Mouse (Mus musculus) stomach, embryonic 15.5 days (tissue): ENCODE measurements at regions not wholly inside any gene's neighbourhood (a gene's known extent, or its start where the extent isn't known, plus 50 kb on each side); places are given as distances from the start of the nearest gene placed in this dataset.

ENCODE experiments used
- ATAC-seq: fragments of 200-750 bp; cut with Nextera tagmentation; 2 replicates; pipeline ENCODE4 v1.8.0; 2017; ENCODE audit warnings: low read depth, moderate number of reproducible peaks, moderate TSS enrichment; ENCODE audit not compliant: insufficient read depth, low FRiP score
- H3K27ac ChIP-seq: fragments of 300-500 bp; sonication (generic); 2 replicates; pipeline ENCODE4 v1.5.1; 2015; ENCODE audit warnings: mild to moderate bottlenecking, inconsistent platforms
- H3K27me3 ChIP-seq: fragments of 300-500 bp; sonication (generic); replicated peaks from 2 replicates; pipeline ENCODE4 v1.6.1; 2015; ENCODE audit warnings: inconsistent platforms
- H3K36me3 ChIP-seq: fragments of 300-500 bp; sonication (generic); 2 replicates; pipeline ENCODE4 v1.6.1; 2015; ENCODE audit warnings: inconsistent platforms
- H3K4me1 ChIP-seq: fragments of 300-500 bp; sonication (generic); 2 replicates; pipeline ENCODE4 v1.6.1; 2015; ENCODE audit warnings: inconsistent platforms
- H3K4me2 ChIP-seq: fragments of 300-500 bp; sonication (generic); 2 replicates; pipeline ENCODE4 v1.6.1; 2015; ENCODE audit warnings: mild to moderate bottlenecking, inconsistent platforms
- H3K4me3 ChIP-seq: fragments of 300-500 bp; sonication (generic); replicated peaks from 2 replicates; pipeline ENCODE4 v1.5.1; 2015; ENCODE audit warnings: inconsistent platforms
- H3K9ac ChIP-seq: fragments of 300-500 bp; sonication (generic); 2 replicates; pipeline ENCODE4 v1.6.1; 2015; ENCODE audit warnings: inconsistent platforms
- H3K9me3 ChIP-seq: fragments of 300-500 bp; sonication (generic); 2 replicates; pipeline ENCODE4 v1.6.1; 2016; ENCODE audit warnings: inconsistent platforms
- WGBS: fragments of 180-500 bp; shearing (Covaris S2); methylation state at CpG from one replicate; pipeline ENCODE4 v1.1.7; 2015; 5-methylcytosine and 5-hydroxymethylcytosine counted together

DNA sequence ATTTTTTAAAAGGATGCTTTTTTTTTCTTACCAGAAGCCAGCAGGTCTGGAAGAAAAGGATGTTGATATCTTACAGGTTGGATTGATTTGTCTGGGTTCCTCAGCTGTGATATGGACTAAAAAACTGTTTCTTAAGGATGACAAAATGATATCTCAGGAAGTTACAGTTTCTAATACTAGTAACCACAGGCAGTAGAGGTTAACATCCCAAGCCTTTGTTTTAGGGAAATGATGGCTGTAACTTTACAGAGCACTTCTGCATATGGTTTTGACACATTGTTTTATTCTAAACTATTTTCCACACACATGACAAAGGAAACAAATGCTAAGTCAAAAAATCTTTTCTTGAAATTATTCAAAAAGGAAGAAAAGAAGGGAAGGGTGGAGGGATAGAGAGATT lies 573.8 kb upstream of the Mef2c start:
- ATAC-seq, result no peak
- Histone ChIP-seq H3K27ac (no peak overlapping the region), H3K4me1 (no peaks in the 10 kb centered on the region)

DNA sequence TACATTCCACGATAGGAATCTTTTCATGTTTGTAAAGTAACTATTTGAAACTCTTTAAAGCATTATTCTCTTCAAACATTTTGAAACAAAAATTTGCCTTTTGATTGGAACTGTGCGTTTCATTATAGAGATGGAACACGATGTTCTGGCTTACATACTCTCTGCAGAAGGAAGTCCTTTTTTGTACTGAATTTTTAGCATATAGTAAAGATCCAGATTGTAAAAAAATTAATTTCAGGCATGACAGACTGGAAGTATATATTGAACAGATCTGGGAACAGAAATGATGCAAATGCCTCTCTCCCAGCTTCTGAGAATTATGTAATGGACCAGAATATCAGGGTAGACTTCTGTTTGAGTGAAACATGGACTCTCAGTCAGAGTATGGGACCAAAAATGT lies 566.0 kb upstream of the Mef2c start:
- H3K4me1 ChIP-seq, result no peaks in the 10 kb centered on the region
- ATAC-seq, result no peak
- H3K4me2 ChIP-seq, result no peak overlapping the region
- no peak overlapping the region for H3K4me3 ChIP-seq
- WGBS, result 84% methylated on average over 3 of the region's 3 CpGs
- no peak overlapping the region for H3K27ac ChIP-seq
- no peaks in the 10 kb centered on the region for H3K36me3 ChIP-seq
- H3K27me3 ChIP-seq, result no peaks in the 10 kb centered on the region
- H3K9me3 ChIP-seq, result no peaks in the 10 kb centered on the region
- no peak overlapping the region for H3K9ac ChIP-seq

More for the DNA sequence above, 573.8 kb upstream of the Mef2c start:
- no peaks in the 10 kb centered on the region for H3K9me3 ChIP-seq
- no peaks in the 10 kb centered on the region for H3K27me3 ChIP-seq
- no peak overlapping the region for H3K4me2 ChIP-seq
- no peak overlapping the region for H3K9ac ChIP-seq
- no peaks in the 10 kb centered on the region for H3K36me3 ChIP-seq
- H3K4me3 ChIP-seq, result no peak overlapping the region

DNA sequence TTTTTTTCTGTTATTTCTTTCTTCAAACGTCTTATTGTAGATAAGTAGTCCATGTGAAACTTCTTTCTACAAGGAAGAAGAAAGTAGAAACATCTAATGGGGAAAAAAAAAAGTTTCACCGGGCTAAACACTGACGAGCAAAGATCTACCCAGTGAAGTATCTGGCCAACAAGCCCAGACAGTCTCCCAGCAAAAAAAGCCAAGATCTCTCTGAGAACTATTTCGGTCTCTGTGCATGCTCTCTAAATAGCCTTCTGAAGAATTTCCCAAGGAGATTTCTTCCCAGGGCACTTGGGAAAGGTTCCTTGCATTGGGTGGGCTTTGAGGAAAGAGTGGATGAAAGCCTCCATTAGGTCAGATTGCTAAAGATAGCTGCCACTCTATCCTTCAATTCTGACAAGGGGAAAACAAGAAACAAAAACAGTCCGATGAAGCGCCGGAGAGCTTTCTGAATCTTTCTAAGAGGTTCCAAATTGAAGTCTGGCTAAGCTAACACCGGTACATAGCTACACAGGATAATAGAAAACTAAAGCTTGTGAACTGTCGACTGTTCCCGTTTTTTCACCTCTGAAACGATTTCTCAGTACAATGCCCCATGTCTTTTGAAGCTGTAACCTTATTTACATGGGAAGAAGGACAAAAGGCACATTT lies 561.0 kb upstream of the Mef2c start:
- Histone ChIP-seq H3K27ac (no peak overlapping the region), H3K4me2 (no peak overlapping the region), H3K9ac (no peak overlapping the region), H3K4me3 (no peak overlapping the region), H3K9me3 (no peaks in the 10 kb centered on the region), H3K36me3 (no peaks in the 10 kb centered on the region), H3K4me1 (no peaks in the 10 kb centered on the region), H3K27me3 (no peaks in the 10 kb centered on the region)
- no peak for ATAC-seq
- whole genome bisulfite sequencing, result 64% methylated on average over 11 of the region's 11 CpGs

DNA sequence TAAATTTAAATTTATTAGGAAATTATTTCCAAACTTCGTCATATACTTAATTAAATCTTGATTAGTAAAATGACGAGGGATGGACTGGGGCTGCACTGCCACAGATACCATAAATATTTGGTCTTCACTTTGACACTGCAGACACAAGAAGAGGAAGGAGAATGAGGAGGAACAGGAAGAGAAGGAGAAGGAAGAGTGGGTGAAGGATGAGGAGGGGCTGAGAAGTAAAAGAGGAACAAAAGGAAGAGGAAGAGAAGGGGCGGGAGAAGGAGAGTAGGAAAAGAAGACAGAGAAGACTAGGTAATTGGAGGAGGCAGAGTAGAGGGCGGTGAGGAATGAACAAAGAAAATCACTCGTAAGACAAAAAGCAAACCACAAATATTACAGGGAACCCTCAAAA lies 556.9 kb upstream of the Mef2c start:
- Histone ChIP-seq H3K4me1 (no peaks in the 10 kb centered on the region), H3K9ac (no peak overlapping the region), H3K4me2 (no peak overlapping the region), H3K27ac (no peak overlapping the region), H3K27me3 (no peaks in the 10 kb centered on the region), H3K36me3 (no peaks in the 10 kb centered on the region), H3K4me3 (no peak overlapping the region), H3K9me3 (no peaks in the 10 kb centered on the region)
- ATAC-seq, result no peak
- WGBS, result 78% methylated on average over 5 of the region's 5 CpGs

DNA sequence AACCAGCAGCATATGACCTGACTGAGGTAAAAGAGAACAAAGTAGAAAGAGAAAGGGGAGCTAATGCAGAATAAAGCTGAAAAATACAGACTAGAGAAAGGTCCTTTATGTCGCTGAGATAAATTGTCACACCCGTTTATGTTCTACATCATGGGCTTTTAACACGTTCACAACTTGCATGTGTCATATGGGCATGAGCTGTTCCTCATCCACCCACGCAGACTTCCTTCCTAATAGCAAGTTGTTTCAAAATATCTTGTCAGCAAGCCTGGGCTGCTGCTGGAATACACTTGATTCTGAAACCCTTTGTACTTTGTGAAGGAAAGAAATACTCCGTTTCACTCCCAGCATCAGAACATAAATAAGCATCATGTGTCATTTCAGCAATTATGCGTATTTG lies 554.3 kb upstream of the Mef2c start:
- Histone ChIP-seq H3K4me2 (no peak overlapping the region), H3K4me1 (no peaks in the 10 kb centered on the region), H3K27me3 (no peaks in the 10 kb centered on the region), H3K27ac (no peak overlapping the region), H3K4me3 (no peak overlapping the region), H3K9me3 (no peaks in the 10 kb centered on the region), H3K9ac (no peak overlapping the region), H3K36me3 (no peaks in the 10 kb centered on the region)
- no peak for ATAC-seq
- 48% methylated on average over 6 of the region's 6 CpGs for WGBS

DNA sequence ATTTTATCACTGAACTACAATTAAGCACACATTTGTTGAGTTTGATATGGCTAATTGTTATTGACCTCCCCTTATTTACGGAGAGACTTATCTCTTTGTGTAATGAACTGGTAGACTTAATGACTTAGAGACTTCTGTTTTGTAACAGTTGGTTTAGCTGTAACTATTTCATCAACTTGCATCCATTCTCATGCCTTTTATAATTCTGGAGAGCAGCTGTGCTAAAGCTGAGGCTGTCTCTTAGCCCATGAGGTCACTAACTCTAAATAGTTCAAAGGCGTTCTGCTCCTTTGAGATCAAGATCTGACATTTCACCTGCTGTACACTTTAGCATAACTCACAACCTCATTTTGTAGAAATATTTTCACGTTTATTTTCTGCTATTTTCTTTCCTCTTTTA lies 541.5 kb upstream of the Mef2c start:
- WGBS, result 66% methylated on average over 3 of the region's 3 CpGs
- H3K36me3 ChIP-seq, result no peaks in the 10 kb centered on the region
- no peak overlapping the region for H3K9ac ChIP-seq

DNA sequence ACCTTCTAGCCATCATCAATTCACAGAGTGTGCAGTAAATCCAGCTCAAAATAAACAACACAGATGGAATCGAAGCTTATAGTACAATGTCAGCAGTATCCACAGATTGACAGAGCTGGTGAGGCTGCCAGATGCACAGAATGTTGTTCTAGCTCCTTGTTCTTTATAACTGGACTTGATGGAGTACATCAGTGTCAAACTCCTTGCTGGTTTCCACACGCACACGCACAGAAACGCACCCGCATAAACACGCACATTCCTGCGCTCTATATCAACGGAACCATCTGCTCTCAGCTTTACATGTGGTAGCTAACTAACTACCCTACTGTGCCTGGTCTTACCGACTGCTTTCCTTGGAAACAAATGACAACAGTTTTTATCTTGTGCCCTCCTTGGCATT lies 532.1 kb upstream of the Mef2c start:
- WGBS, result 74% methylated on average over 9 of the region's 9 CpGs
- Histone ChIP-seq H3K27ac (no peak overlapping the region), H3K9me3 (no peaks in the 10 kb centered on the region), H3K36me3 (no peaks in the 10 kb centered on the region), H3K4me2 (no peak overlapping the region), H3K9ac (no peak overlapping the region), H3K4me3 (no peak overlapping the region), H3K4me1 (no peaks in the 10 kb centered on the region), H3K27me3 (no peaks in the 10 kb centered on the region)
- ATAC-seq, result no peak

More for the DNA sequence above, 541.5 kb upstream of the Mef2c start:
- Histone ChIP-seq H3K4me3 (no peak overlapping the region), H3K27ac (no peak overlapping the region), H3K4me1 (no peaks in the 10 kb centered on the region), H3K4me2 (no peak overlapping the region), H3K27me3 (no peaks in the 10 kb centered on the region), H3K9me3 (no peaks in the 10 kb centered on the region)
- ATAC-seq, result no peak

DNA sequence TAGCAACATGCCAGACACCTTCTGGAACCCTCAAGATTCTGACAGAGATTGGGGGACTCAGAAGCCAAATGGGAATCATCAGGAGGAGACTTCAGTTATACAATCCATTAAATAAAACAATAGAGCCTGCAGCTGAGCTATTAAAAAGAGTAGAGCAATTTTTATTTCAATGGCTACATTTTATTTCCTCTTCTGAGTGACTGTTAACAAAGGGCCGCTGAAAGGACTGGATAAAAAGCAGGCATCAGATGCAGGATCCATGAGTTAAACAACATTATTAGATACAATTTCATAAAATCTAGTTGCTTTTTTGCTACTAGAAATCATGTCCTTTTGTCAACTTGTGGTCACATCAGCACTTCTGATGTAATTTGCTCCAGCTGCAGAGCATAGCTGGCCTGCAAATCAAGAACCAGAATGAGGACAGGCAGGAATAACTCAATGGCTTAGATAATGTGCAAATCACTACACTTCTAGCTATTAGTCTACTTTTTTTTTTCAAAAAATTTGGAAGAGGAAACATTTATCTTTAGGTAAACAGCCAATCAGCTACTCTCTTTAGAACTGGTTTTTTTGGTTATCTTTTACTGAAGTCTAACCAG lies 529.5 kb upstream of the Mef2c start:
- no peaks in the 10 kb centered on the region for H3K36me3 ChIP-seq
- no peak for ATAC-seq
- H3K27ac ChIP-seq, result no peak overlapping the region
- no peak overlapping the region for H3K4me2 ChIP-seq
- no peaks in the 10 kb centered on the region for H3K27me3 ChIP-seq
- no peaks in the 10 kb centered on the region for H3K4me1 ChIP-seq
- H3K4me3 ChIP-seq, result no peak overlapping the region
- WGBS, result 76% methylated on average over 1 of the region's 1 CpGs
- no peaks in the 10 kb centered on the region for H3K9me3 ChIP-seq
- H3K9ac ChIP-seq, result no peak overlapping the region

DNA sequence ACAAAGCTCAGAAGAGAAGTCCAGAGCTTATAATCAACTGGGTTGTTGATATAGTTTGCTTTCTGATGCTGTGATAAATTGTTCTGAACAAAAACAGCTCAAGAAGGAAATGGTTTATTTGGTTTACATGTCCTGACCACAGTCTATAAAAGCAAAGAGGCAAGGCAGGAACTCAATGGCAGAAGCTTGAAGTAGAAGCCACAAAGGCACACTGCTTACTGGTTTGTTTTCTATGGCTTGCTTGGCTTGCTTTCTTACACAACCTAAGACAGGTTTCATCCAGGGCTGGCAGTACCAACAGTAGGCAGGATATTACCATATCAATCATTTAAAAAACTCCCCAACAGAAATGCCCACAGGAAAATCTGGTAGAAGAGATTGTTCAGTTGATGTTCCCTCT lies 502.7 kb upstream of the Mef2c start:
- Histone ChIP-seq H3K27ac (no peak overlapping the region), H3K27me3 (no peaks in the 10 kb centered on the region), H3K4me2 (no peak overlapping the region), H3K9ac (no peak overlapping the region), H3K36me3 (no peaks in the 10 kb centered on the region), H3K9me3 (no peaks in the 10 kb centered on the region), H3K4me3 (no peak overlapping the region), H3K4me1 (no peaks in the 10 kb centered on the region)
- ATAC-seq, result no peak

DNA sequence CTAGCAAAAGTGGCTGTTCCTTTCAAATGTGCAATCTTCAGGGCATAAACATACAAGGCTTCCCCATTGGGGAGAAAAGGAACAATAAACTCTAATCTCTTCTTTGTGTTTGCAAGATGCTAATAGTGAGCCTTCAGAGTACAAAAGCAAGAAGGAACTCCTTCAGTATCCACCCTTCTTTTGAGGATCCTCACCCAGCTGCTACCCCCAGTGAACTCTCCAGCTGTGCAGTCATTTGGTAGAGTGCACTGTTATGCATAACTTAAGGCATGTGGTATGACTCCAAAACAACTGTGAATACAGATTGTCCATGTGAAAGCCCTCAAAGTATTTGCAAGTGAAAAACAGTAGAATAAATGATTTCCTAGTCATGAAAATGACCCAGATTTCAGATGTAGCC lies 487.1 kb upstream of the Mef2c start:
- no peak overlapping the region for H3K4me3 ChIP-seq
- H3K36me3 ChIP-seq, result no peaks in the 10 kb centered on the region
- no peak overlapping the region for H3K4me2 ChIP-seq
- H3K4me1 ChIP-seq, result no peaks in the 10 kb centered on the region
- no peak for ATAC-seq
- no peak overlapping the region for H3K9ac ChIP-seq
- H3K27me3 ChIP-seq, result no peaks in the 10 kb centered on the region
- no peaks in the 10 kb centered on the region for H3K9me3 ChIP-seq
- H3K27ac ChIP-seq, result no peak overlapping the region

DNA sequence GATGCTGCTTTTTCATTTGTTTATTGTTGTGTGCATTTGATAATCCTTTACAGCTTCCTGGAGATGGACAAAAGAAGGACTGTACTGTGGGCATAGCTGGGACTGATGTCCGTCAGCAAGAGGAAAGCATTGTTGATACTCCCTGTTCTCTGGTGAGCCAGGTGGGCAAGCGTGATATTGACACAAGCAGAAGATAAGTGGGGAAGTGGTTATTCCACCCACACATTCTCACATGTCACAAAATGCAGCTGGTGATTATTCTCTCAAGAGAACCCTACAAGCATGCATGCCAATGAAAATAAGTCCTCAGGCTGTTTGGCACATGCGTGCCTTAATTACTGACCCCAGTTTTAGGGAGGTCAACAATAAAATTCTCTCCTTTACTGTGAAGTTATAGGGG lies 483.0 kb upstream of the Mef2c start:
- no peak overlapping the region for H3K4me3 ChIP-seq
- H3K27ac ChIP-seq, result no peak overlapping the region
- no peaks in the 10 kb centered on the region for H3K27me3 ChIP-seq
- H3K9me3 ChIP-seq, result no peaks in the 10 kb centered on the region
- no peak overlapping the region for H3K4me2 ChIP-seq
- no peaks in the 10 kb centered on the region for H3K36me3 ChIP-seq
- no peak for ATAC-seq
- H3K4me1 ChIP-seq, result no peaks in the 10 kb centered on the region
- 34% methylated on average over 3 of the region's 3 CpGs for WGBS
- H3K9ac ChIP-seq, result no peak overlapping the region

DNA sequence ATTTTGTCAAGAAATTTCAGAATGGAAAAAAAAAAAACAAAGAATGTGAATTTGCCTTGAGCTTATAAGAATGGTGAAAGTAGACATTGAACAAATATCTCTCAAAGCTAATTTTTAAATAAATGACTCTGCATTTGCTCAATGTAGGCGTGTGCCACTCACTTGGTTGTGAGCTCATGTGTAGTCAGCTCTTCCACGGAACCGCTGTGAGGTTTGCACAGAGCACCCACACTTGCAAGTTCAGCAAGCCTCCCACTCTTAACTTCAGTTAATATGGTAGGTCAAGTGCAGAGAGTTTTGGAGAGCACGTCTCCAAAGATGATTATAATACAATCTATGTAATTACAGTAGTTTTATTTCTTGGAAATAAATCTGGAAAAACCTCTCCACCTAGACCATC lies 479.9 kb upstream of the Mef2c start:
- Histone ChIP-seq H3K4me1 (no peaks in the 10 kb centered on the region), H3K36me3 (no peaks in the 10 kb centered on the region), H3K9ac (no peak overlapping the region), H3K27ac (no peak overlapping the region), H3K4me2 (no peak overlapping the region), H3K27me3 (no peaks in the 10 kb centered on the region), H3K9me3 (no peaks in the 10 kb centered on the region), H3K4me3 (no peak overlapping the region)
- 81% methylated on average over 4 of the region's 4 CpGs for WGBS
- ATAC-seq, result no peak

DNA sequence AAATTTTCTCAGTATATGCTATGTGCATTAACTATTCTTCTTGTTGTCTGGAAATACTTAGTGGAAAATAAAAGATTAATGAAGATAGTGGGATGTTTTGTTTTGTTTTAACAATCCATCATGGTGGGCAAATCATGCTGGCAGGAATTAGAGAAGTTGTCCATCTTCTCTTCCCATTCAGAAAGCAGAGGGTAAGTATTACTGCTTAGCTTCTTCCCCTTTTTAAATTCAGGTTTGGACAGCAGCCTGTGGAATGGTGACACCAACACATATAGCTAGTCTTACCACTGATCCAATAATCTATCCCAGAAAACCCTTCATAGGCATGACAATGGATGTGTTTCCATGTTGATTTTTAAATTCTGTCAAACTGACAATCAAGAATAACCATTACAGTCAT lies 467.9 kb upstream of the Mef2c start:
- Histone ChIP-seq H3K36me3 (no peaks in the 10 kb centered on the region), H3K4me1 (no peaks in the 10 kb centered on the region), H3K9me3 (no peaks in the 10 kb centered on the region), H3K27me3 (no peaks in the 10 kb centered on the region), H3K4me2 (no peak overlapping the region), H3K27ac (no peak overlapping the region), H3K9ac (no peak overlapping the region), H3K4me3 (no peak overlapping the region)
- ATAC-seq, result no peak
